Mouse (Mus musculus) retina, adult 2 months (tissue): ENCODE results near the gene Foxn3.

Source experiments
- DNase-seq: peaks from one replicate; pipeline ENCODE4 v3.0.0-alpha.2; 2012; ENCODE audit warnings: low read depth, low spot score

The Foxn3 gene

DNA sequence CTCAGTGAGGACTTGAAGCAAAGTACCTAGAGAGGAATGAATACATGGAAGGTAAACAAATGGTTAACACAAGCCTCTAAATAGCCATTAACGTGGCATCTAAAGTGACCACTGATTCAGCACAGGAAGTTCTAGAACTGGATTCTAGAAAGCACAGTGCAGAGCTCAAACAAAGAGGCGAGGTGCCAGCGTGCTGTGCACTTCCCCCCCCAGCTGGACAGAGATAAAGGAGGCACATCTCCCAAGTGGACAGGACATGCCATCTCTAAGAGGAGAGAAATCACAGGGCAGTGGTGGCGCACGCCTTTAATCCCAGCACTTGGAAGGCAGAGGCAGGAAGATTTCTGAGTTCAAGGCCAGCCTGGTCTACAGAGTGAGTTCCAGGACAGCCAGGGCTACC, 173.0 kb downstream of the Foxn3 start:
- no peak for DNase-seq

- DNase-seq: no peak
Measured at GRCm38 (mm10) chr12:99389244-99389643, 174.1 kb downstream of the Foxn3 start.

- no peak for DNase-seq
Measured at GRCm38 (mm10) chr12:99385897-99386834, 177.2 kb downstream of the Foxn3 start.

DNA sequence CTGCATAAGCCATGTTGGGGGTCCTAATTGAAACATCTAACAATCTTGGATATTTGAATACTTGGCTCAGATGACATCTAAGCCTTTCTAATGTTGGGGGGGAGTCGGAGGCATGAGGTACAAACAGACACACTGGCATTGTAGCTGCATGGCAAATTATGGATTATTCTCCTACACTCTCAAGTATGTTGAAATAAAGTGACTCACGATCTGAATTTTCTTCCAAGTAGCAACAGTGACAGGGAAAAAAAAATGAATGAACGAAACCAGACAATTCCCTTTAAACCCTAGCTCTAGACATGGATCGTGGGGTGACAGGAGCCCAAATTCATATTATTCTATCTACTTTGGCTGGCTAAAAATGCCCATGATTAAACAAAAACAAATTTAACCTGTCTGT, 178.3 kb downstream of the Foxn3 start:
- no peak for DNase-seq

- no peak for DNase-seq
Measured at GRCm38 (mm10) chr12:99381317-99381716, 182.1 kb downstream of the Foxn3 start.

DNA sequence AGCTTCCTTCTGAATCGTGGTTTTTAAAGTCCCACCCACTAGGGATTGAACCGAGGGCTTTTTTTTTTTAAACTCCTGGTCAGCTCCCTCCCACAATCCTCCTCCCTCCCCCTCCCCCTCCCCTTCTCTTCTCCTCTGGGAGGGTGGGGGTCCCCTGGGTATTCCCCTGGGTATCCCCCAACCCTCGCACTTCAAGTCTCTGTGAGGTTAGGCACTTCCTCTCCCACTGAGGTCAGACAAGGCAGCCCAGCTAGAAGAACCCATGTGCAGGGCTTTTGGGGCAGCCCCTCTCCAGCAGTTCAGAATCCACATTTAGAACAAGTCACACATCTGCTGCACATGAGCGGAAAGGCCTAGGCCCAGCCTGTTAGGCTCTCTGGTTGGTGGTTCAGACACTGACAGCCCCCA, 182.5 kb downstream of the Foxn3 start:
- DNase-seq: no peak

DNA sequence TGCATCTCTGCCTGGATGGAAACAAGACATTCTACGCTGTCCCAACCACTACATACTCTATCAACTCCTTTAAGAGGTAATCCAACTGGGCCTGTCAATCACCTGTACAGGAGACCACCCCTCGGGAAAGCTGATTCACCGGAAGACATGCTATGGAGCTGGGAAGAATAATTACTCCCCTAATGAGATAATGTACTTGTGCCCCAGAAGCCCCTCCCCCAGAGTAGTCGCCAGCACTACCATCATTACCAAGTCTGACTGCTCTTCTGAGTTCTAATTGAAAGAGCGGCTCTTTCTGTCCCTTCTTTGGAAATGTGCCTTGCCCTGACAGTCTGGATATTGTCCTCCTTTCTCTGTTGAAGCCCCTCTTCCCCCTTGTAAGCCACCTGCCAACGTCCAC, 183.3 kb downstream of the Foxn3 start:
- no peak for DNase-seq

GRCm38 (mm10) chr12:99378284-99378683, 185.1 kb downstream of the Foxn3 start:
- no peak for DNase-seq

DNA sequence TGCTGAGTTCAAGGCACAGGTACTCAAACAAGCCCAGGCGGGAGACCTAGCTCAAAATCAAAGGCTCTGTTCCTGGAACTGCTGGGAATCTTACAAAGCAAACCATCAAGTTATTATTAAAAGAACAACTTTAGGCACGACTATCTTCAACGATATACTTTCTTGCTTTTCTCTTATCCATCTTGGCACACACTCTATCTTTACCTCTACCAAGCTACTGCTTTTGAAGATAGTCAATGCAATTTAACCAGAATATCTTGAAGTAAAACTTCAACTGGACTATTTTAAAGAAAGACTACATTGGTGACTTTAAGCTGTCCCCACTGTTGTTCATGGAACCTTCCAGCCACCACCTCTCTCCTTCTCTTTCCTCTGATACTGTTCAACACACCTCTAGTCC, 185.7 kb downstream of the Foxn3 start:
- DNase-seq: no peak

DNA sequence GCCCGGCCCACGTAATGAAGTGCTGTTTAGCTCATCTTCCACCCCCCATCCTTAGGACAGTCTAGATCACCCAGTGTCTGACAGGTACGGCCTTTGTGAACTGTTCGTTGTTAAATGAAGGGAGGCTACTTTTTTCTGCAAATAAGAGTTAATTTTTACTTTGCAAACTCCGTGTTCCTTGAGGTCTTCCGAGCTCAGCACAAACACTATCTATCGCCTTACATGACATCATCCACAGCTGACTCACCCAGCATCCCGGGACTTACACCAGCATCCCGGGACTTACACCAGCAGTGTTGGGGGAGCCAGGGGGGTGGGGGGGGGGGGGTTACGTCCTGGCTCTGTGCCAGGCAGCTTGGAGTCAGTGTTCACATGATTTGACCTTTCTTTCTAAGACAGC, 186.3 kb downstream of the Foxn3 start:
- no peak for DNase-seq

- no peak for DNase-seq
Measured at GRCm38 (mm10) chr12:99375878-99376454, 187.4 kb downstream of the Foxn3 start.

- no peak for DNase-seq
Measured at GRCm38 (mm10) chr12:99375426-99375825, 188.0 kb downstream of the Foxn3 start.

DNA sequence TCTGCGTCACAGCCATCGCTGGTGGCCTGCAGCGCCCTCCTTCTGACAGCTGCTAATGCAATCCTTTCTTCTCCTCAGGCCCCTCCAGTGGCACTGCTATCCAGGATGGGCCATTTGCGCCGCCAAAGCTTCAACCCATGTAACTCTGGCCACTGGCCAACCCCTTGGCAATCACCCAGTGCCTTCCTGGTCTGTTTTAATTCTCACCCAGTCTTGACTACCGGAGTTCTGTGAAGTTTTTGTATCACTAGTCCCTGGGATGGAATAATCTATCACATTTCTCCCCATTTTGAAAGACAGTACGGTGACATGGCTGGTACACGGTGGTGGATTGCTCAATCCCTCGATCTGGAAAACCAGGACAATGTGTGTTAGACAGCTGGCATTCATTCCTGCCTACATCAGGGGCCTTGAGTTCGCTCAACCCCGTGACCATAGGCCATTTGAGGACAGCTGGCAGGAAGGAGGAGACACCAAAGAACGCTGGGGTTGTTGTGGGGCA, 189.2 kb downstream of the Foxn3 start:
- DNase-seq: no peak

- DNase-seq: no peak
Measured at GRCm38 (mm10) chr12:99373584-99373983, 189.8 kb downstream of the Foxn3 start.

- DNase-seq: no peak
Measured at GRCm38 (mm10) chr12:99371500-99371899, 191.9 kb downstream of the Foxn3 start.

DNA sequence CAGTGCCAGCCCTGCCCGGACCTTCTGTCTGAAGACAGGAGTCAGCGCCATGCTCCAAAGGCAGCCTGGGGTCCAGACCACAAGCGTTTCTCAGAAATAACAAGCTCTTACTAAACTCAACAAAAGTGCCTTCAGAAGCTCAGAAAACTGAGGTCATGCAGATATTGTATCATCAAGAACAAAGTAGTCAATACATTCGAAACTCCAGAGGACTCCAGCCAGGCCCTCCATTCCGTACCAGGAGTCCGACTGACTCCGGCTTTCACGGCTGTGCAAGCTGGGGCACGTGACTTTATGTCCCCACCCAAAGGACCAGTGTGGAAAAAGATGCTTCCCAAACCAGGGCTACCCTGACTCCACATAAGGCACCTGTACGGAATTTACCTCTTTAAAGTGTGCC, 195.1 kb downstream of the Foxn3 start:
- no peak for DNase-seq

- DNase-seq: no peak
Measured at GRCm38 (mm10) chr12:99365999-99366398, 197.4 kb downstream of the Foxn3 start.

GRCm38 (mm10) chr12:99364201-99364600, 199.2 kb downstream of the Foxn3 start:
- DNase-seq: no peak

DNA sequence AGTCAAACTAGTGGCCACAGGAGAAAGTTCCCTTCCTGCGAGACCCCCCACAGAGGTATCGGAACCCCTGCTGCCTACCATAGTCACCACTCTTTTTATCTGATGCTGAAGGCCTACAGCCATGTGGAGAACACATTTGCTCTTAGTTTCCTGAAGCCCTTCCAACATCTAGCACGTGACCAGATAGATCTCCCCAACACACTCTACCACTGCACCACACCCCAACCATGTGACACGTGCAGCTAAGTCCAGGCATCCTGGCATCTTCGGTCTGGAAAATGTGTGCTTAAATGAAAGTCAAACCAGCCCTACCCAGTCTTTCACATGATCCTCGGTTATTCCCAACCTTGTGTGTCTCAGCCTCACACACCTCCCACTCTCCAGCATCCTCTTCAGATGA, 200.4 kb downstream of the Foxn3 start:
- no peak for DNase-seq

DNA sequence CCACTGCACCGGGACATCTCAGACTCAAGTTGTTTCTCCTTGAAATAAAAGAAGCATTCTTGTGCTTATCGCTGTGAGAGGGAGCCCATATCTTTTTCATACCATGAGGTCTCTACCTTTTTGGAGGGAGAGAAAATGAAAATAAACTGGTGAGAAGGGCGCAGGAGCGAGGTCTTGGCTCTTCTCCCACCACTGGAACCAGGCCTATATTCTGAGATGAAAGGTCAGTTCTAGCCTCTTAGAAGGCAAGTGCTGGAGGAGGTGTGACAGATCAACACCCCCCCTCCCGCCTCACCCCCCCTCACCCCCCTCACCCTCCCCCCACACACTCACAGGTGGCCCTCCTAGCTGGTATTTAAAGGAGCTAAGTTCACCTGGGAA, 201.6 kb downstream of the Foxn3 start:
- DNase-seq: no peak

DNA sequence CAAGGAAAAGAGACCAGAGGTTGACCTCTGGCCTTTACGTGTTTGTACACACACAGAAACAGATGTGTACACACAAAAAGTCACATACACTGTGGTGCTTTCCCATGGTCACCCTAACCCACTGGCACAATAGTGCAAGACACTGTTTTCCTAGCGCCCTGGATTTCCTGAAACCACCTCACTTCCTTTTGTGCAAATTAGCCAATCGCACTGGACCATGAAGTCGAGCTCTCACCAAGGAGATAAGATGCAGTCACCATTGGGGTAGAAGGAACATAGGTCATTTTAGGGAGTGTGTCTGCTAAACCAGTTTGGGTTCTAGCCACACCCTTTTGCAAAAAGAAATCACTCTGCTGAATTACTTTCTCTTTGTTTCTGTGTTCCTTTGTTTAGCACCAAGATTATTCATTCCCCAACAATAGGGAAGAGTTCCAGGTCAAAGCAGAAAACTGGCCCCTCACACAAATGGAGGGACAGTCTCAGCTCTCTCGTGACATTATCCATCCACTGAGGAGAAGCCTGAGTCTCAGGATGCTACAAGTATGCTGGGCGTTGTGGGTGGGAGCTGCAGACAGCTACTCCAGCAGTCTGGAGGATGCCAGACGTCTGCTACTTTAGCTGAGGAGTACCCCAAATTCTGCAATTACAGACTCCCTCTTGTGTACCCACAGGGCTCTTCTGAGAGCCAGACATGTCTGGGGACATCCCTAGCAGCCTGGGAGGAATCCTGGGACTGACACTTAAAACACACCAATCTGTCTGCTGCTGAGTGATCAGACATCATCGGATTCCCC, 202.2 kb downstream of the Foxn3 start:
- no peak for DNase-seq

DNA sequence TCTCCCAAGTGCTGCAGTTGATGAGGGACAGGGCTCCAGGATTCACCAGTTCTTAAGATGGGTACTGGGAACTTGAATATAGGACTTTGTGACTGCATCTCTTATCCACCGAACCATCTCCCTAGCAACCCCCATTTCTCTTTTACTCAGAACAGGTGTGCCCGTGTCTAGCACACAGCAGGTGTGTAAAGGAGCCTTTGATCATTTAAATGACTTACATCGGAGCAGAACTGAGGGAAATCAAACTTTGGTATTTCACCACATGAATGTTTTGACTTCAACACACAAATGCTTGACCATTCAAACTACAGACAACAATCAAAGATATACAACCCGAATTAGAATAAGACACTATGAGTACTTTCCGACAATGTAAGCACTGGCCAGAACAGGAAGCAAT, 204.7 kb downstream of the Foxn3 start:
- no peak for DNase-seq
